Mouse (Mus musculus): Measurements from ENCODE around the gene Il33. TPM values are rescaled to one million over a fixed set of nuclear protein-coding genes. Genes with fewer than 3 reads are reported as not detected.

Gene Il33
- total RNA-seq, 2 experiments from 2014 or later, result 2.5 to 3.4 TPM

- DNase-seq, result no peak
Measured at GRCm38 (mm10) chr19:30000406-30001365, 75.8 kb downstream of the Il33 start.

GRCm38 (mm10) chr19:30001550-30001949 is 76.6 kb downstream of the Il33 start:
- DNase-seq, result no peak

- DNase-seq, result no peak
Measured at GRCm38 (mm10) chr19:30003621-30004020, 78.7 kb downstream of the Il33 start, which contains the start of gene Trpd52l3. Trpd52l3 (plus strand) TSS chr19:30003790.

GRCm38 (mm10) chr19:30006371-30006770 is 81.5 kb downstream of the Il33 start:
- DNase-seq, result no peak

Other genes with a start within 250 kb of the Il33 start
- 1 to 10 TPM; 3.9 to 5.1 TPM for gene Mlana, start 227.3 kb upstream of the Il33 start, total RNA-seq (2021)
- 10 to 100 TPM; 14.4 to 15.8 TPM for gene 9930021J03Rik, start 119.1 kb upstream of the Il33 start, total RNA-seq (2021)
- 10 to 100 TPM; 14.1 to 14.3 TPM for gene Ranbp6, start 112.1 kb upstream of the Il33 start, total RNA-seq (2021)
- not detected for gene Trpd52l3, start 78.7 kb downstream of the Il33 start, total RNA-seq (2021)
- gene Uhrf2, start 105.4 kb downstream of the Il33 start, total RNA-seq (2021), result 10 to 100 TPM; 30.4 to 33.0 TPM

All from heart, postnatal 4 days (tissue).